Mouse (Mus musculus): ENCODE results near the gene Nsun6. TPM values are rescaled to one million over a fixed set of nuclear protein-coding genes. Genes with fewer than 3 reads are reported as not detected.

The Nsun6 gene
- polyA plus RNA-seq, 1 experiment from 2014 or later: 12.6 TPM

GRCm38 (mm10) chr2:15049117-15049873 is 5.6 kb downstream of the Nsun6 start, which contains the start of gene Arl5b:
Gene Arl5b (plus strand): TSS chr2:15049395.
- H3K9me3 ChIP-seq (replicated peaks): no peaks in the 10 kb centered on the region
- peaks cover 6% of the 10 kb centered on the region for H3K36me3 ChIP-seq
- H3K27me3 ChIP-seq (ENCODE audit: low read depth, poor library complexity, severe bottlenecking): no peaks in the 10 kb centered on the region
- H3K4me1 ChIP-seq: peaks cover 1% of the 10 kb centered on the region; the same call in 1 of the 2 replicates
- peak within 1 kb of the TSS; percentile 76 for H3K27ac ChIP-seq
- peak; percentile 89 for DNase-seq (ENCODE audit: low spot score)
- WGBS: 9% methylated on average over 20 of the region's 20 CpGs
- peak within 1 kb of the TSS; percentile 68 for H3K4me3 ChIP-seq

GRCm38 (mm10) chr2:15040326-15040725 is 14.5 kb downstream of the Nsun6 start:
- Histone ChIP-seq H3K27ac (no peak overlapping the region), H3K36me3 (peaks cover 21% of the 10 kb centered on the region), H3K9me3 (replicated peaks) (no peaks in the 10 kb centered on the region), H3K4me3 (no peak overlapping the region), H3K4me1 (no peaks in the 10 kb centered on the region), H3K27me3 (ENCODE audit: low read depth, poor library complexity, severe bottlenecking) (no peaks in the 10 kb centered on the region)
- WGBS: 64% methylated on average over 5 of the region's 5 CpGs
- DNase-seq (ENCODE audit: low spot score): peak; percentile 31

GRCm38 (mm10) chr2:15038705-15039104 is 16.2 kb downstream of the Nsun6 start:
- 96% methylated on average over 6 of the region's 6 CpGs for WGBS
- Histone ChIP-seq H3K4me3 (no peak overlapping the region), H3K36me3 (peaks cover 21% of the 10 kb centered on the region), H3K27me3 (ENCODE audit: low read depth, poor library complexity, severe bottlenecking) (no peaks in the 10 kb centered on the region), H3K4me1 (no peaks in the 10 kb centered on the region), H3K9me3 (replicated peaks) (no peaks in the 10 kb centered on the region), H3K27ac (no peak overlapping the region)
- DNase-seq (ENCODE audit: low spot score): no peak

GRCm38 (mm10) chr2:15027816-15028215 is 27.1 kb downstream of the Nsun6 start:
- no peaks in the 10 kb centered on the region for H3K4me1 ChIP-seq
- WGBS: 90% methylated on average over 1 of the region's 1 CpGs
- peaks cover 19% of the 10 kb centered on the region for H3K36me3 ChIP-seq
- no peak overlapping the region for H3K27ac ChIP-seq
- H3K27me3 ChIP-seq (ENCODE audit: low read depth, poor library complexity, severe bottlenecking): no peaks in the 10 kb centered on the region
- no peak overlapping the region for H3K4me3 ChIP-seq
- H3K9me3 ChIP-seq (replicated peaks): no peaks in the 10 kb centered on the region
- DNase-seq (ENCODE audit: low spot score): no peak

- no peak for DNase-seq (ENCODE audit: low spot score)
- Histone ChIP-seq H3K27ac (no peak overlapping the region), H3K27me3 (ENCODE audit: low read depth, poor library complexity, severe bottlenecking) (no peaks in the 10 kb centered on the region), H3K4me1 (no peaks in the 10 kb centered on the region), H3K9me3 (replicated peaks) (no peaks in the 10 kb centered on the region), H3K36me3 (peaks cover 17% of the 10 kb centered on the region), H3K4me3 (no peak overlapping the region)
- 91% methylated on average over 3 of the region's 3 CpGs for WGBS
These were observed 28.1 kb downstream of the Nsun6 start for GRCm38 (mm10) chr2:15026817-15027216.

GRCm38 (mm10) chr2:15008072-15008471 is 46.8 kb downstream of the Nsun6 start:
- Histone ChIP-seq H3K27me3 (ENCODE audit: low read depth, poor library complexity, severe bottlenecking) (no peaks in the 10 kb centered on the region), H3K4me3 (no peak overlapping the region), H3K27ac (no peak overlapping the region), H3K36me3 (peaks cover 19% of the 10 kb centered on the region), H3K9me3 (replicated peaks) (no peaks in the 10 kb centered on the region), H3K4me1 (no peaks in the 10 kb centered on the region)
- 83% methylated on average over 1 of the region's 1 CpGs for WGBS
- DNase-seq (ENCODE audit: low spot score): no peak

- H3K27me3 ChIP-seq (ENCODE audit: low read depth, poor library complexity, severe bottlenecking): no peaks in the 10 kb centered on the region
- H3K27ac ChIP-seq: no peak overlapping the region
- H3K4me3 ChIP-seq: no peak overlapping the region
- DNase-seq (ENCODE audit: low spot score): no peak
- H3K36me3 ChIP-seq: peaks cover 19% of the 10 kb centered on the region
- H3K4me1 ChIP-seq: no peaks in the 10 kb centered on the region
- 86% methylated on average over 3 of the region's 3 CpGs for WGBS
- no peaks in the 10 kb centered on the region for H3K9me3 ChIP-seq (replicated peaks)
These were observed 47.3 kb downstream of the Nsun6 start for GRCm38 (mm10) chr2:15007531-15007930.

GRCm38 (mm10) chr2:14997836-14998235 is 57.0 kb downstream of the Nsun6 start:
- Histone ChIP-seq H3K36me3 (0 out of 2 replicates have a peak, but pooled peaks cover 8% of the 10 kb centered on the region), H3K4me3 (no peak overlapping the region), H3K27me3 (ENCODE audit: low read depth, poor library complexity, severe bottlenecking) (no peaks in the 10 kb centered on the region), H3K27ac (no peak overlapping the region), H3K9me3 (replicated peaks) (no peaks in the 10 kb centered on the region), H3K4me1 (no peaks in the 10 kb centered on the region)
- no peak for DNase-seq (ENCODE audit: low spot score)
- 93% methylated on average over 5 of the region's 5 CpGs for WGBS

- H3K4me1 ChIP-seq: no peaks in the 10 kb centered on the region
- H3K9me3 ChIP-seq (replicated peaks): no peaks in the 10 kb centered on the region
- H3K27me3 ChIP-seq (ENCODE audit: low read depth, poor library complexity, severe bottlenecking): no peaks in the 10 kb centered on the region
- 90% methylated on average over 4 of the region's 4 CpGs for WGBS
- H3K36me3 ChIP-seq: peaks cover 13% of the 10 kb centered on the region; the same call in 1 of the 2 replicates
- no peak for DNase-seq (ENCODE audit: low spot score)
- no peak overlapping the region for H3K4me3 ChIP-seq
- H3K27ac ChIP-seq: no peak overlapping the region
These were observed 58.8 kb downstream of the Nsun6 start for GRCm38 (mm10) chr2:14996036-14996435.

GRCm38 (mm10) chr2:14992531-14992930 is 62.3 kb downstream of the Nsun6 start:
- Histone ChIP-seq H3K9me3 (replicated peaks) (no peaks in the 10 kb centered on the region), H3K4me1 (no peaks in the 10 kb centered on the region), H3K27ac (no peak overlapping the region), H3K27me3 (ENCODE audit: low read depth, poor library complexity, severe bottlenecking) (no peaks in the 10 kb centered on the region), H3K36me3 (peaks cover 10% of the 10 kb centered on the region; the same call in 1 of the 2 replicates), H3K4me3 (no peak overlapping the region)
- no peak for DNase-seq (ENCODE audit: low spot score)
- WGBS: 94% methylated on average over 4 of the region's 4 CpGs

GRCm38 (mm10) chr2:14989350-14989749 is 65.5 kb downstream of the Nsun6 start:
- DNase-seq (ENCODE audit: low spot score): no peak
- Histone ChIP-seq H3K4me3 (no peak overlapping the region), H3K27ac (no peak overlapping the region), H3K9me3 (replicated peaks) (no peaks in the 10 kb centered on the region), H3K27me3 (ENCODE audit: low read depth, poor library complexity, severe bottlenecking) (no peaks in the 10 kb centered on the region), H3K4me1 (no peaks in the 10 kb centered on the region), H3K36me3 (peaks cover 11% of the 10 kb centered on the region; the same call in 1 of the 2 replicates)
- 94% methylated on average over 4 of the region's 4 CpGs for WGBS

- Histone ChIP-seq H3K27me3 (ENCODE audit: low read depth, poor library complexity, severe bottlenecking) (no peaks in the 10 kb centered on the region), H3K36me3 (peaks cover 11% of the 10 kb centered on the region; the same call in 1 of the 2 replicates), H3K4me1 (no peaks in the 10 kb centered on the region), H3K9me3 (replicated peaks) (no peaks in the 10 kb centered on the region), H3K27ac (no peak overlapping the region), H3K4me3 (no peak overlapping the region)
- no peak for DNase-seq (ENCODE audit: low spot score)
- WGBS: 91% methylated on average over 4 of the region's 4 CpGs
These were observed 66.4 kb downstream of the Nsun6 start for GRCm38 (mm10) chr2:14988451-14988850.

GRCm38 (mm10) chr2:14984029-14984428 is 70.8 kb downstream of the Nsun6 start:
- Histone ChIP-seq H3K27me3 (ENCODE audit: low read depth, poor library complexity, severe bottlenecking) (no peaks in the 10 kb centered on the region), H3K4me1 (no peaks in the 10 kb centered on the region), H3K27ac (no peak overlapping the region), H3K4me3 (no peak overlapping the region), H3K36me3 (0 out of 2 replicates have a peak, but pooled peaks cover 4% of the 10 kb centered on the region), H3K9me3 (replicated peaks) (no peaks in the 10 kb centered on the region)
- DNase-seq (ENCODE audit: low spot score): no peak
- 90% methylated on average over 11 of the region's 11 CpGs for WGBS

Measured in limb, embryonic 10.5 days (tissue).